Mouse (Mus musculus): ENCODE measurements around the gene Ap2m1.

Ap2m1 gene

DNA sequence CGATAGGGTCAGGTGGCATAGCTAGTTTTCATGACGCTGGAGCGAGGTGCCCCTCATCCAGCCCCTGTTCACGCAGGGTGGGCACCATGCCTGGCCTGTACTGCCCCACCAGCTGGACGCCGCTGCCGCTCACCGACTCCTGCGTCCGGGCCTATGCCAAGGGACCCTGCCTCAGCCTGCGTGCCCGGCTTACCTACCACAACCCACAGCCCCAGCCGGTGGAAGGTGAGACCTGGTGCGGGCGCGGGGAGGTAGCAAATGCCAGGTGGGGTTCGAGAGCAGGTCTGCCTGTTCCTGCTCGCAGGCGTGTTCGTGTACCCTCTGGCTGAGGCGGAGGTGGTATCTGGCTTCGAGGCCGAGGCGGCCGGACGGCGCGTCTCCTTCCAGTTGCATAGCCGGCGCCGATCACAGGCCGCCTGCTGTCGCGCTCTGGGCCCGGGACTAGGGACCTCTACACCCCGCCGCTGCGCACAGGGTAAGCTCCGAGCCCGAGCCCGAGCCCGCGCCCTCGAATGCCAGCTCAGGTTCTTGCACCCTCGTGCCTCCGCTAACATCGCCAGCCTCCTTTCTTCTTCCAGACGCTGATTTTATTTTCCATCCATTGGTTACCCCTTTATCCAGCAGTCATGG is 55.9 kb downstream of the Ap2m1 start:
- DNase-seq (ENCODE audit: low spot score in 2 of 2), result no peak

All from left cerebral cortex, adult 9 months (tissue).